Mouse (Mus musculus) myocyte (in vitro differentiated cells): ENCODE data around the gene Tmem232. TPM values are rescaled to one million over a fixed set of nuclear protein-coding genes. Genes with fewer than 3 reads are reported as not detected.

Source experiments
- H3K27me3 ChIP-seq: one replicate; pipeline ENCODE4 v1.6.1; 2011; ENCODE audit not compliant: control insufficient read depth, insufficient read depth, insufficient read length
- H3K36me3 ChIP-seq: one replicate; pipeline ENCODE4 v1.6.1; 2011; ENCODE audit not compliant: control insufficient read depth, insufficient read depth
- H3K4me2 ChIP-seq: one replicate; pipeline ENCODE4 v1.6.1; 2011; ENCODE audit warnings: low read depth, control low read depth
- H3K4me3 ChIP-seq: one replicate; pipeline ENCODE4 v1.5.1; 2011; ENCODE audit warnings: mild to moderate bottlenecking, control low read depth, moderate library complexity
- H3K79me2 ChIP-seq: one replicate; pipeline ENCODE4 v1.6.1; 2011; ENCODE audit not compliant: control insufficient read depth, insufficient read depth
- H3ac ChIP-seq: one replicate; pipeline ENCODE4 v1.6.1; 2011; ENCODE audit not compliant: control insufficient read depth, insufficient read length
- CEBPB ChIP-seq: IDR thresholded peaks from 2 replicates; pipeline ENCODE4 v1.6.1; 2011; ENCODE audit warnings: mild to moderate bottlenecking, moderate library complexity; ENCODE audit not compliant: poor library complexity, insufficient read depth, severe bottlenecking
- E2F4 ChIP-seq: IDR thresholded peaks from one replicate; pipeline ENCODE4 v1.6.1; 2011; ENCODE audit warnings: mild to moderate bottlenecking, control low read depth, moderate library complexity; ENCODE audit not compliant: insufficient read depth
- MAX ChIP-seq: IDR thresholded peaks from one replicate; pipeline ENCODE4 v1.6.1; 2011; ENCODE audit warnings: low read depth, mild to moderate bottlenecking, control low read depth
- MYOD1 ChIP-seq, 3 experiments: IDR thresholded peaks; one replicate each; pipeline ENCODE4 v1.6.1; 2011; ENCODE audit warnings: control low read depth in 2 of 3, low read depth in 2 of 3, mild to moderate bottlenecking in 2 of 3, moderate library complexity in 1 of 3; ENCODE audit not compliant: insufficient read length in 2 of 3, control insufficient read depth in 1 of 3
- MYOG ChIP-seq, 3 experiments: IDR thresholded peaks; one replicate each; pipeline ENCODE4 v1.6.1; 2011; ENCODE audit warnings: control low read depth in 2 of 3, low read depth in 2 of 3, mild to moderate bottlenecking in 2 of 3; ENCODE audit not compliant: insufficient read length in 2 of 3, control insufficient read depth in 1 of 3, insufficient read depth in 1 of 3
- POLR2A ChIP-seq: IDR thresholded peaks from one replicate; pipeline ENCODE4 v1.6.1; 2011; ENCODE audit warnings: low read depth, mild to moderate bottlenecking, control low read depth, moderate library complexity; ENCODE audit not compliant: insufficient read length
- POLR2AphosphoS2 ChIP-seq: IDR thresholded peaks from one replicate; pipeline ENCODE4 v1.6.1; 2011; ENCODE audit warnings: low read depth, control low read depth; ENCODE audit not compliant: insufficient read length
- REST ChIP-seq: IDR thresholded peaks from one replicate; pipeline ENCODE4 v1.6.1; 2011; ENCODE audit warnings: mild to moderate bottlenecking, control low read depth, moderate library complexity; ENCODE audit not compliant: insufficient read depth, insufficient read length
- SRF ChIP-seq: IDR thresholded peaks from one replicate; pipeline ENCODE4 v1.6.1; 2011; ENCODE audit warnings: low read depth; ENCODE audit not compliant: control insufficient read depth, insufficient read length
- TCF12 ChIP-seq: IDR thresholded peaks from one replicate; pipeline ENCODE4 v1.6.1; 2011; ENCODE audit warnings: mild to moderate bottlenecking, control low read depth; ENCODE audit not compliant: poor library complexity, insufficient read depth, severe bottlenecking
- TCF3 ChIP-seq: IDR thresholded peaks from one replicate; pipeline ENCODE4 v1.6.1; 2011; ENCODE audit warnings: low read depth, control low read depth; ENCODE audit not compliant: insufficient read length
- USF1 ChIP-seq: IDR thresholded peaks from one replicate; pipeline ENCODE4 v1.6.1; 2011; ENCODE audit warnings: low read depth, mild to moderate bottlenecking, control low read depth, moderate library complexity
- polyA plus RNA-seq: library from polyadenylated mRNA; unstranded; fragments of >200 nt; fragmentation: generic; extraction: Trizol; gene quantifications from one replicate; pipeline ENCODE4 v1.2.1, GENCODE M21; 2012; ENCODE audit warnings: missing spikeins

The Tmem232 gene
- polyA plus RNA-seq, 1 experiment = not detected

- Histone ChIP-seq H3ac (no peak overlapping the region), H3K4me2 (no peak overlapping the region), H3K79me2 (no peaks in the 10 kb centered on the region), H3K27me3 (no peaks in the 10 kb centered on the region), H3K36me3 (no peaks in the 10 kb centered on the region), H3K4me3 (no peak overlapping the region)
- TF ChIP-seq E2F4 (no peak), CEBPB (no peak), REST (no peak), MYOD1 (IDR thresholded peaks at IDR 0.05; ENCODE audit: control insufficient read depth in 1 of 3, insufficient read length in 2 of 3, low read depth in 2 of 3) (no peak), TCF3 (no peak), SRF (no peak), USF1 (no peak), MYOG (IDR thresholded peaks at IDR 0.05; ENCODE audit: control insufficient read depth in 1 of 3, insufficient read depth in 1 of 3, insufficient read length in 2 of 3, low read depth in 2 of 3) (no peak), POLR2A (no peak), POLR2AphosphoS2 (no peak), MAX (no peak), TCF12 (no peak)
These were observed 215.3 kb downstream of the Tmem232 start for GRCm38 (mm10) chr17:65325249-65325648.

- TF ChIP-seq E2F4 (no peak), TCF3 (no peak), POLR2AphosphoS2 (no peak), SRF (no peak), CEBPB (no peak), TCF12 (no peak), POLR2A (no peak), USF1 (no peak), MYOD1 (IDR thresholded peaks at IDR 0.05; ENCODE audit: control insufficient read depth in 1 of 3, insufficient read length in 2 of 3, low read depth in 2 of 3) (no peak), REST (no peak), MAX (no peak), MYOG (IDR thresholded peaks at IDR 0.05; ENCODE audit: control insufficient read depth in 1 of 3, insufficient read depth in 1 of 3, insufficient read length in 2 of 3, low read depth in 2 of 3) (no peak)
- no peak overlapping the region for H3ac ChIP-seq
- H3K36me3 ChIP-seq = no peaks in the 10 kb centered on the region
- no peaks in the 10 kb centered on the region for H3K79me2 ChIP-seq
- no peak overlapping the region for H3K4me2 ChIP-seq
- H3K27me3 ChIP-seq = no peaks in the 10 kb centered on the region
- H3K4me3 ChIP-seq = no peak overlapping the region
These were observed 220.0 kb downstream of the Tmem232 start for GRCm38 (mm10) chr17:65320623-65321022.

- no peak for TF ChIP-seq MYOD1 (IDR thresholded peaks at IDR 0.05; ENCODE audit: control insufficient read depth in 1 of 3, insufficient read length in 2 of 3, low read depth in 2 of 3)
- TF ChIP-seq TCF3 = no peak
- no peak for TF ChIP-seq CEBPB
- TF ChIP-seq MYOG (IDR thresholded peaks at IDR 0.05; ENCODE audit: control insufficient read depth in 1 of 3, insufficient read depth in 1 of 3, insufficient read length in 2 of 3, low read depth in 2 of 3) = no peak
- no peak for TF ChIP-seq USF1
- TF ChIP-seq REST = no peak
- TF ChIP-seq TCF12 = no peak
- TF ChIP-seq MAX = no peak
- no peak for TF ChIP-seq SRF
- no peak for TF ChIP-seq E2F4
- no peak for TF ChIP-seq POLR2A
- no peak for TF ChIP-seq POLR2AphosphoS2
- H3K4me2 ChIP-seq = no peak overlapping the region
- H3K4me3 ChIP-seq = no peak overlapping the region
- H3K79me2 ChIP-seq = no peaks in the 10 kb centered on the region
- no peak overlapping the region for H3ac ChIP-seq
- H3K27me3 ChIP-seq = no peaks in the 10 kb centered on the region
- no peaks in the 10 kb centered on the region for H3K36me3 ChIP-seq
These were observed 240.6 kb downstream of the Tmem232 start for GRCm38 (mm10) chr17:65299946-65300345.

- TF ChIP-seq POLR2A (no peak), SRF (no peak), REST (no peak), MYOD1 (IDR thresholded peaks at IDR 0.05; ENCODE audit: control insufficient read depth in 1 of 3, insufficient read length in 2 of 3, low read depth in 2 of 3) (no peak), MAX (no peak), TCF3 (no peak), USF1 (no peak), E2F4 (no peak), CEBPB (no peak), MYOG (IDR thresholded peaks at IDR 0.05; ENCODE audit: control insufficient read depth in 1 of 3, insufficient read depth in 1 of 3, insufficient read length in 2 of 3, low read depth in 2 of 3) (no peak), POLR2AphosphoS2 (no peak), TCF12 (no peak)
- no peaks in the 10 kb centered on the region for H3K79me2 ChIP-seq
- no peaks in the 10 kb centered on the region for H3K36me3 ChIP-seq
- no peak overlapping the region for H3K4me2 ChIP-seq
- no peak overlapping the region for H3K4me3 ChIP-seq
- no peaks in the 10 kb centered on the region for H3K27me3 ChIP-seq
- H3ac ChIP-seq = no peak overlapping the region
These were observed 242.8 kb downstream of the Tmem232 start for GRCm38 (mm10) chr17:65297831-65298230.

GRCm38 (mm10) chr17:65252160-65252559 is 288.4 kb downstream of the Tmem232 start:
- Histone ChIP-seq H3K79me2 (no peaks in the 10 kb centered on the region), H3K36me3 (no peaks in the 10 kb centered on the region), H3K4me2 (no peak overlapping the region), H3K27me3 (peaks cover 14% of the 10 kb centered on the region), H3K4me3 (no peak overlapping the region), H3ac (no peak overlapping the region)
- TF ChIP-seq MAX (no peak), POLR2AphosphoS2 (no peak), MYOG (IDR thresholded peaks at IDR 0.05; ENCODE audit: control insufficient read depth in 1 of 3, insufficient read depth in 1 of 3, insufficient read length in 2 of 3, low read depth in 2 of 3) (no peak)
